Mouse (Mus musculus) hindbrain, embryonic 15.5 days (tissue): ENCODE measurements around the gene Hecw2. TPM values are rescaled to one million over a fixed set of nuclear protein-coding genes. Genes with fewer than 3 reads are reported as not detected.

Experiments used
- ATAC-seq: fragments of 200-750 bp; cut with Nextera tagmentation; 2 replicates; pipeline ENCODE4 v1.8.0; 2017; ENCODE audit warnings: low read depth, moderate number of reproducible peaks, moderate TSS enrichment; ENCODE audit not compliant: low FRiP score
- H3K27ac ChIP-seq: fragments of 300-500 bp; sonication (generic); replicated peaks from 2 replicates; pipeline ENCODE4 v1.5.1; 2015; ENCODE audit warnings: mild to moderate bottlenecking, inconsistent platforms
- H3K27me3 ChIP-seq: fragments of 300-500 bp; sonication (generic); 2 replicates; pipeline ENCODE4 v1.6.1; 2015; ENCODE audit warnings: control low read depth, inconsistent platforms
- H3K36me3 ChIP-seq: fragments of 300-500 bp; sonication (generic); 2 replicates; pipeline ENCODE4 v1.6.1; 2015; ENCODE audit warnings: control low read depth, inconsistent platforms
- H3K4me1 ChIP-seq: fragments of 300-500 bp; sonication (generic); replicated peaks from 2 replicates; pipeline ENCODE4 v1.6.1; 2015; ENCODE audit warnings: control low read depth, inconsistent platforms
- H3K4me2 ChIP-seq: fragments of 300-500 bp; sonication (generic); 2 replicates; pipeline ENCODE4 v1.6.1; 2015; ENCODE audit warnings: moderate library complexity, mild to moderate bottlenecking, inconsistent platforms
- H3K4me3 ChIP-seq: fragments of 300-500 bp; sonication (generic); 2 replicates; pipeline ENCODE4 v1.5.1; 2015; ENCODE audit warnings: mild to moderate bottlenecking, inconsistent platforms
- H3K9ac ChIP-seq: fragments of 300-500 bp; sonication (generic); 2 replicates; pipeline ENCODE4 v1.6.1; 2015; ENCODE audit warnings: inconsistent platforms
- H3K9me3 ChIP-seq: fragments of 300-500 bp; sonication (generic); 2 replicates; pipeline ENCODE4 v1.6.1; 2016; ENCODE audit warnings: control low read depth, inconsistent platforms
- WGBS: fragments of 180-500 bp; shearing (Covaris S2); methylation state at CpG from one replicate; pipeline ENCODE4 v1.1.7; 2015; 5-methylcytosine and 5-hydroxymethylcytosine counted together
- polyA plus RNA-seq: library from polyadenylated mRNA; unstranded; fragments of >200 nt; fragmentation: Nextera tagmentation; extraction: Ambion mirVana; gene quantifications from 2 replicates; pipeline ENCODE4 v1.2.1, GENCODE M21; 2015

The Hecw2 gene
- polyA plus RNA-seq, 1 experiment from 2014 or later = 8.5 TPM

- 93% methylated on average over 1 of the region's 1 CpGs for WGBS
- Histone ChIP-seq H3K9me3 (no peaks in the 10 kb centered on the region), H3K4me1 (peaks cover 5% of the 10 kb centered on the region), H3K9ac (no peak overlapping the region), H3K4me3 (no peak overlapping the region), H3K27ac (no peak overlapping the region), H3K27me3 (no peaks in the 10 kb centered on the region), H3K36me3 (no peaks in the 10 kb centered on the region), H3K4me2 (no peak overlapping the region)
- ATAC-seq = no peak
These were observed 412.0 kb downstream of the Hecw2 start for GRCm38 (mm10) chr1:53782956-53783355.

GRCm38 (mm10) chr1:53782079-53782478, 412.9 kb downstream of the Hecw2 start:
- Histone ChIP-seq H3K4me3 (no peak overlapping the region), H3K4me1 (peaks cover 5% of the 10 kb centered on the region), H3K27ac (no peak overlapping the region), H3K27me3 (no peaks in the 10 kb centered on the region), H3K36me3 (no peaks in the 10 kb centered on the region), H3K4me2 (no peak overlapping the region), H3K9me3 (no peaks in the 10 kb centered on the region), H3K9ac (no peak overlapping the region)
- 89% methylated on average over 3 of the region's 3 CpGs for WGBS
- no peak for ATAC-seq

- Histone ChIP-seq H3K27me3 (no peaks in the 10 kb centered on the region), H3K36me3 (no peaks in the 10 kb centered on the region), H3K4me2 (no peak overlapping the region), H3K9ac (no peak overlapping the region), H3K4me1 (peaks cover 5% of the 10 kb centered on the region), H3K4me3 (no peak overlapping the region), H3K27ac (no peak overlapping the region), H3K9me3 (no peaks in the 10 kb centered on the region)
- ATAC-seq = no peak
- 77% methylated on average over 1 of the region's 1 CpGs for WGBS
These were observed 413.7 kb downstream of the Hecw2 start for GRCm38 (mm10) chr1:53781311-53781710.

- Histone ChIP-seq H3K27ac (no peak overlapping the region), H3K9ac (no peak overlapping the region), H3K4me3 (no peak overlapping the region), H3K36me3 (no peaks in the 10 kb centered on the region), H3K27me3 (no peaks in the 10 kb centered on the region), H3K9me3 (no peaks in the 10 kb centered on the region), H3K4me2 (no peak overlapping the region), H3K4me1 (no peaks in the 10 kb centered on the region)
- ATAC-seq = no peak
- WGBS = 94% methylated on average over 7 of the region's 7 CpGs
These were observed 418.6 kb downstream of the Hecw2 start for GRCm38 (mm10) chr1:53776176-53776905.

- Histone ChIP-seq H3K9me3 (no peaks in the 10 kb centered on the region), H3K4me2 (no peak overlapping the region), H3K4me1 (no peaks in the 10 kb centered on the region), H3K27ac (no peak overlapping the region), H3K4me3 (no peak overlapping the region), H3K27me3 (no peaks in the 10 kb centered on the region), H3K36me3 (no peaks in the 10 kb centered on the region), H3K9ac (no peak overlapping the region)
- WGBS = 94% methylated on average over 2 of the region's 2 CpGs
- ATAC-seq = no peak
These were observed 419.4 kb downstream of the Hecw2 start for GRCm38 (mm10) chr1:53775545-53775944.

- H3K4me2 ChIP-seq = no peak overlapping the region
These were observed 419.9 kb downstream of the Hecw2 start for GRCm38 (mm10) chr1:53775036-53775435.

GRCm38 (mm10) chr1:53774571-53774970, 420.4 kb downstream of the Hecw2 start:
- WGBS = 92% methylated on average over 3 of the region's 3 CpGs
- ATAC-seq = no peak

More at GRCm38 (mm10) chr1:53775036-53775435, 419.9 kb downstream of the Hecw2 start:
- ATAC-seq = no peak
- Histone ChIP-seq H3K9me3 (no peaks in the 10 kb centered on the region), H3K4me3 (no peak overlapping the region), H3K27me3 (no peaks in the 10 kb centered on the region), H3K27ac (no peak overlapping the region), H3K36me3 (no peaks in the 10 kb centered on the region), H3K4me1 (no peaks in the 10 kb centered on the region), H3K9ac (no peak overlapping the region)
- WGBS = 88% methylated on average over 6 of the region's 6 CpGs

GRCm38 (mm10) chr1:53773994-53774393, 421.0 kb downstream of the Hecw2 start:
- Histone ChIP-seq H3K36me3 (no peaks in the 10 kb centered on the region), H3K4me1 (no peaks in the 10 kb centered on the region), H3K9me3 (no peaks in the 10 kb centered on the region), H3K27me3 (no peaks in the 10 kb centered on the region), H3K9ac (no peak overlapping the region), H3K27ac (no peak overlapping the region), H3K4me2 (no peak overlapping the region), H3K4me3 (no peak overlapping the region)
- ATAC-seq = no peak
- 63% methylated on average over 6 of the region's 6 CpGs for WGBS

More at GRCm38 (mm10) chr1:53774571-53774970, 420.4 kb downstream of the Hecw2 start:
- Histone ChIP-seq H3K4me3 (no peak overlapping the region), H3K9ac (no peak overlapping the region), H3K4me2 (no peak overlapping the region), H3K27me3 (no peaks in the 10 kb centered on the region), H3K36me3 (no peaks in the 10 kb centered on the region), H3K9me3 (no peaks in the 10 kb centered on the region), H3K27ac (no peak overlapping the region), H3K4me1 (no peaks in the 10 kb centered on the region)

- Histone ChIP-seq H3K9ac (no peak overlapping the region), H3K27me3 (no peaks in the 10 kb centered on the region), H3K4me3 (no peak overlapping the region), H3K36me3 (no peaks in the 10 kb centered on the region), H3K4me2 (no peak overlapping the region), H3K4me1 (no peaks in the 10 kb centered on the region), H3K9me3 (no peaks in the 10 kb centered on the region), H3K27ac (no peak overlapping the region)
- 93% methylated on average over 3 of the region's 3 CpGs for WGBS
- ATAC-seq = no peak
These were observed 422.0 kb downstream of the Hecw2 start for GRCm38 (mm10) chr1:53772967-53773366.

GRCm38 (mm10) chr1:53771476-53771875, 423.5 kb downstream of the Hecw2 start:
- no peak overlapping the region for H3K9ac ChIP-seq
- no peak overlapping the region for H3K27ac ChIP-seq
- no peaks in the 10 kb centered on the region for H3K9me3 ChIP-seq
- ATAC-seq = no peak
- WGBS = 93% methylated on average over 6 of the region's 6 CpGs
- H3K27me3 ChIP-seq = no peaks in the 10 kb centered on the region
- no peak overlapping the region for H3K4me2 ChIP-seq
- no peak overlapping the region for H3K4me3 ChIP-seq
- H3K4me1 ChIP-seq = no peaks in the 10 kb centered on the region
- no peaks in the 10 kb centered on the region for H3K36me3 ChIP-seq

- 77% methylated on average over 2 of the region's 2 CpGs for WGBS
- Histone ChIP-seq H3K36me3 (no peaks in the 10 kb centered on the region), H3K27ac (no peak overlapping the region), H3K27me3 (no peaks in the 10 kb centered on the region), H3K4me3 (no peak overlapping the region), H3K4me1 (no peaks in the 10 kb centered on the region), H3K9ac (no peak overlapping the region), H3K9me3 (no peaks in the 10 kb centered on the region), H3K4me2 (no peak overlapping the region)
- ATAC-seq = no peak
These were observed 428.9 kb downstream of the Hecw2 start for GRCm38 (mm10) chr1:53766112-53766511.

GRCm38 (mm10) chr1:53757316-53757715, 437.7 kb downstream of the Hecw2 start:
- no peak for ATAC-seq
- Histone ChIP-seq H3K27ac (no peak overlapping the region), H3K27me3 (no peaks in the 10 kb centered on the region), H3K4me3 (no peak overlapping the region), H3K36me3 (no peaks in the 10 kb centered on the region), H3K4me2 (no peak overlapping the region), H3K4me1 (no peaks in the 10 kb centered on the region), H3K9ac (no peak overlapping the region), H3K9me3 (no peaks in the 10 kb centered on the region)
- 93% methylated on average over 4 of the region's 4 CpGs for WGBS
